Mouse (Mus musculus) right cerebral cortex, adult 2 months (tissue): ENCODE results near the gene Chrng.

Experiments used
- DNase-seq, 2 experiments: peaks; one replicate each; pipeline ENCODE4 v3.0.0; 2021 to 2022; ENCODE audit warnings: low spot score in 2 of 2

The Chrng gene

DNA sequence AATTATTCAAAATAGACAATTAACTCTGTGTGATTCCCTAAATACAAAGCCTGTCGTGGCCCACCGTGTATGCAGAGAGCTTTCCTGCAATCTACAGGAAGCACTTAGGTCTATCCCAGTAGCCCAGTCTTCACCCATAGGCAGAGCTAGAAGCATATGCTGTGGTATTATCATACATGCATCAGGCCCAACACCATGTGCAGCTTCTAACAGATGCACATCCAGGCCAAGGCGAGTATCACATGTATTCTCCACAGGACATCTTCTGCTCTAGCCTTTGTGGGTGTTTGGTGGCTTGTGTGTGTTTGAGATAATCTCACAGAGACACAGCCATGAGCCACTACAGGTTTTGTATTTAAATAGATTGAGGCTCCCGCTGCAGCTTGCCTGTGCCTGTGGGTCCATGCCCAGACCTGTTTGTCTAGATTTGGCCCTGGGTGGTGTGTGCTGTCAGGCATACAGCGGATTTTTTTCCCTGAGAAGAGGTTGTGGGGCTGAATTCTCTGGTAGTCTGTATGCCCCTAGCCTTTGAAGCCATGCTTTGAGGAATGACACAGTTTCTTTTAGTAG, 47.7 kb downstream of the Chrng start:
- no peak for DNase-seq

DNA sequence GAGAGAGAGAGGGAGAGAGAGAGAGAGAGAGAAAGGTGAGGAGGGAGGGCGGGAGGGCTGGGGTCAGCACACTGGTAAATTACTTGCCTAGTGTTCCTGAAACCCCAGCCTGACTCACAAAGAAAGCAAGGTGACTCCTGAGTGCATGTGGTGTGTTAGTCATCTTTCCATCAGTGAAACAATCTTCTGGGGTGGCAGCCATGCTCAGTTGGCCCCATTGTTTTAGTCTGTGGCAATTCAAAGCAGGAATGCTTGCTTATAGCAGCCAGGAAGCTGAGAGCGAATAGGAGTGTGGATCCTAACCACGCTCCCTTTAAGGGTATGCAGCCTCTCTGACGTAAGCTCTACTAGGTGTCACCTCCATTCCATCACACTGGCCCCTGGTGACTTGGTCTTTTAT, 50.7 kb downstream of the Chrng start:
- no peak for DNase-seq

DNA sequence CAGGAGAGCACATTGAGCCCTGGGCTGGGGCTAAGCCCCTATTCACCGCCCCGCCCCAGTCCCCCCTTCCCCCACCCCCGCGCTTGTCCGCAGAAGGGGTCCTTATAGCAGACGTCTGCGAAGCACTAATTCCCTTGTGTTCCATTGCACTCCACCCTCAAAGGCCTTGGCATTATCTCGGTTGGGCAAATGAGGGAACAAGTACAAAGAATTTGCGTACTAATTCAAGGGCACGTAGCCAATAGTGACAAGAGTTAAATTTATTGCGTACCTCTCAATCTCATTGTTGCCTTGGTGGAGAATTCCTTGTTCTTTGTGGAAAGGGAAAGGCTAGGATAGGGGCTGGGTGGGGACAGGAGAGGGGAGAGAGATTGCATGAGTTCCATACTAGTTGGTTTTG, 53.2 kb downstream of the Chrng start:
- DNase-seq, result no peak

DNA sequence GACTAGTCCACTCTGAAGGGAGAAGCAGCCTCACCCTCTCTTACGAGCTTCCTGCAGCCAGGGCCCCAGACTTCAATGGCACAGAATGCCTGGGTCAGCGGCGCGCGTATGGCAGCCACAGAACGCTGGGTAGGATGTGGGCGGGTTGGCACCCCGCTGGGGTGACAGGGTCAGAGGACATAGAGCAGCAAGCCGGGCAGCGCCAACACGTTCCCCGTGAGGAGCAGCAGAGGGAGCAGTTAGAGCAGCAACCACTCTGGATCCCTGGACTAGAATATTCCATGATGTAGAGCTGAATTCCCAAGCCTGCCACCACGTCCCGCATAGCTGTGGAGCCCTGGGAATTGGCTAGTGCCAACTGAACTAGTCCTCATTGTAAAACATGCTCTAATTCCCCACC, 54.0 kb downstream of the Chrng start:
- DNase-seq, result no peak

DNA sequence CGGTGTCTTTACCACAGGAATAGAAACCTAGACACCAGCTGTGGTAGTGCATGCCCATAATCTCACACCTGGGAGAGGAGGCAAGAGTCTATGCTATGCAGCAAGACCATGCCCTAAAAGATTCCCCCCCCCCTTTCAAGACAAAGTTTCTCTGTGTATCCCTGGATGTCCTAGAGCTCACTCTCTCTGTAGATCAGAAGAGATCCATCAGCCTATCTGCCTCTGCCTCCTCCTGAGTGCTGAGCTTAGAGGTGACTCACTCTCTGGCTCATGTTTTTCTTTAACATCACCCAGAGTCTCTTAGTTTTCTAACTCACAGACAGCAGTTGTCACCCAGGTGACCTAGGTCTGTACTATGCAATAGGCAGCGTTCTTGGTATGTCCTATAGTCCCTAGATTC, 54.9 kb downstream of the Chrng start:
- DNase-seq, result no peak
